Mouse (Mus musculus): ENCODE results near the gene Olfr1126. TPM values are rescaled to one million over a fixed set of nuclear protein-coding genes. Genes with fewer than 3 reads are reported as not detected.

The Olfr1126 gene
- not detected for polyA plus RNA-seq (2017; shearing (Covaris generic))

GRCm38 (mm10) chr2:87453662-87454061 lies at the start of gene Olfr1126:
TSS of gene Olfr1126 (plus strand) at chr2:87453962.

GRCm38 (mm10) chr2:87416335-87416734 lies 37.4 kb upstream of the Olfr1126 start, which contains the start of gene Olfr1123:
TSS of gene Olfr1123 (plus strand) at chr2:87416635.

GRCm38 (mm10) chr2:87429975-87430374 lies 23.8 kb upstream of the Olfr1126 start, which contains the start of gene Olfr1124:
TSS of gene Olfr1124 (plus strand) at chr2:87430275.

GRCm38 (mm10) chr2:87496993-87497392 lies 43.2 kb downstream of the Olfr1126 start, which contains the start of gene Pramel7:
TSS of gene Pramel7 (minus strand) at chr2:87497093.

GRCm38 (mm10) chr2:87506265-87506664 lies 52.5 kb downstream of the Olfr1126 start, which contains the start of gene Pramel6:
TSS of gene Pramel6 (plus strand) at chr2:87506565.

Other genes with a start within 250 kb of the Olfr1126 start
- gene Olfr1113, start 245.0 kb upstream of the Olfr1126 start, polyA plus RNA-seq (2017; shearing (Covaris generic)), result not detected
- gene Olfr1115, start 205.9 kb upstream of the Olfr1126 start, polyA plus RNA-seq (2017; shearing (Covaris generic)), result not detected
- gene Olfr1116, start 186.4 kb upstream of the Olfr1126 start, polyA plus RNA-seq (2017; shearing (Covaris generic)), result 0.04 TPM
- gene Olfr1118, start 146.4 kb upstream of the Olfr1126 start, polyA plus RNA-seq (2017; shearing (Covaris generic)), result not detected
- not detected for gene Olfr1120, start 99.1 kb upstream of the Olfr1126 start, polyA plus RNA-seq (2017; shearing (Covaris generic))
- gene Olfr1121, start 84.1 kb upstream of the Olfr1126 start, polyA plus RNA-seq (2017; shearing (Covaris generic)), result 0.22 TPM
- gene Olfr1122, start 68.1 kb upstream of the Olfr1126 start, polyA plus RNA-seq (2017; shearing (Covaris generic)), result 0.09 TPM
- not detected for gene Olfr1123, start 37.3 kb upstream of the Olfr1126 start, polyA plus RNA-seq (2017; shearing (Covaris generic))
- gene Olfr1124, start 23.7 kb upstream of the Olfr1126 start, polyA plus RNA-seq (2017; shearing (Covaris generic)), result 0.32 TPM
- gene Pramel7, start 43.1 kb downstream of the Olfr1126 start, polyA plus RNA-seq (2017; shearing (Covaris generic)), result not detected
- gene Pramel6, start 52.6 kb downstream of the Olfr1126 start, polyA plus RNA-seq (2017; shearing (Covaris generic)), result not detected
- gene Olfr153, start 77.8 kb downstream of the Olfr1126 start, polyA plus RNA-seq (2017; shearing (Covaris generic)), result not detected
- not detected for gene Olfr1128, start 91.6 kb downstream of the Olfr1126 start, polyA plus RNA-seq (2017; shearing (Covaris generic))
- not detected for gene Olfr1129, start 119.9 kb downstream of the Olfr1126 start, polyA plus RNA-seq (2017; shearing (Covaris generic))
- gene Olfr1130, start 152.2 kb downstream of the Olfr1126 start, polyA plus RNA-seq (2017; shearing (Covaris generic)), result not detected
- not detected for gene Olfr1131, start 173.1 kb downstream of the Olfr1126 start, polyA plus RNA-seq (2017; shearing (Covaris generic))
- gene Olfr1132, start 183.6 kb downstream of the Olfr1126 start, polyA plus RNA-seq (2017; shearing (Covaris generic)), result not detected
- gene Olfr1133, start 193.4 kb downstream of the Olfr1126 start, polyA plus RNA-seq (2017; shearing (Covaris generic)), result not detected
- gene Olfr1134, start 204.5 kb downstream of the Olfr1126 start, polyA plus RNA-seq (2017; shearing (Covaris generic)), result not detected
- not detected for gene Olfr1135, start 219.7 kb downstream of the Olfr1126 start, polyA plus RNA-seq (2017; shearing (Covaris generic))
- gene Olfr1136, start 240.0 kb downstream of the Olfr1126 start, polyA plus RNA-seq (2017; shearing (Covaris generic)), result not detected